Mouse (Mus musculus) lung, embryonic 15.5 days (tissue): ENCODE data around the gene Usf2. TPM values are rescaled to one million over a fixed set of nuclear protein-coding genes. Genes with fewer than 3 reads are reported as not detected.
"Not testable (repeated sequence)": the region's sequence is repeated elsewhere in the genome, so short reads cannot be mapped to it uniquely, and the experiment has no call there.

ENCODE experiments used
- ATAC-seq: fragments of 200-750 bp; cut with Nextera tagmentation; 2 replicates; pipeline ENCODE4 v1.8.0; 2017; ENCODE audit warnings: moderate number of reproducible peaks, borderline replicate concordance; ENCODE audit not compliant: low FRiP score, low TSS enrichment; ENCODE audit errors: extremely low read depth
- H3K27ac ChIP-seq: fragments of 300-500 bp; sonication (generic); 2 replicates; pipeline ENCODE4 v1.5.1; 2015; ENCODE audit warnings: moderate library complexity, mild to moderate bottlenecking, inconsistent platforms
- H3K27me3 ChIP-seq: fragments of 300-500 bp; sonication (generic); 2 replicates; pipeline ENCODE4 v1.6.1; 2015; ENCODE audit warnings: inconsistent platforms
- H3K36me3 ChIP-seq: fragments of 300-500 bp; sonication (generic); 2 replicates; pipeline ENCODE4 v1.6.1; 2015; ENCODE audit warnings: inconsistent platforms
- H3K4me1 ChIP-seq: fragments of 300-500 bp; sonication (generic); 2 replicates; pipeline ENCODE4 v1.6.1; 2015; ENCODE audit warnings: inconsistent platforms
- H3K4me2 ChIP-seq: fragments of 300-500 bp; sonication (generic); 2 replicates; pipeline ENCODE4 v1.6.1; 2015; ENCODE audit warnings: inconsistent platforms, mild to moderate bottlenecking, moderate library complexity
- H3K4me3 ChIP-seq: fragments of 300-500 bp; sonication (generic); 2 replicates; pipeline ENCODE4 v1.5.1; 2015; ENCODE audit warnings: mild to moderate bottlenecking, inconsistent platforms
- H3K9ac ChIP-seq: fragments of 300-500 bp; sonication (generic); 2 replicates; pipeline ENCODE4 v1.6.1; 2015; ENCODE audit warnings: inconsistent platforms
- H3K9me3 ChIP-seq: fragments of 300-500 bp; sonication (generic); 2 replicates; pipeline ENCODE4 v1.6.1; 2016; ENCODE audit warnings: inconsistent platforms
- WGBS: fragments of 180-500 bp; shearing (Covaris S2); methylation state at CpG from one replicate; pipeline ENCODE4 v1.1.7; 2015; 5-methylcytosine and 5-hydroxymethylcytosine counted together
- polyA plus RNA-seq: library from polyadenylated mRNA; unstranded; fragments of >200 nt; fragmentation: Nextera tagmentation; extraction: Ambion mirVana; gene quantifications from 2 replicates; pipeline ENCODE4 v1.2.1, GENCODE M21; 2015

The Usf2 gene
- polyA plus RNA-seq, 1 experiment from 2014 or later = 25.6 TPM

- no peaks in the 10 kb centered on the region for H3K9me3 ChIP-seq
- no peaks in the 10 kb centered on the region for H3K27me3 ChIP-seq
- H3K9ac ChIP-seq = no peak within 1 kb of the TSS
- no peak for ATAC-seq
- H3K27ac ChIP-seq = no peak within 1 kb of the TSS
- H3K4me1 ChIP-seq = no peaks in the 10 kb centered on the region
- H3K4me3 ChIP-seq = no peak within 1 kb of the TSS
- H3K4me2 ChIP-seq = no peak within 1 kb of the TSS
- 57% methylated on average over 9 of the region's 9 CpGs for WGBS
- H3K36me3 ChIP-seq = peaks cover 6% of the 10 kb centered on the region
Observed at GRCm38 (mm10) chr7:30943909-30944635, 12.5 kb downstream of the Usf2 start, which contains the start of gene Hamp. Hamp (minus strand) TSS chr7:30944032.

DNA sequence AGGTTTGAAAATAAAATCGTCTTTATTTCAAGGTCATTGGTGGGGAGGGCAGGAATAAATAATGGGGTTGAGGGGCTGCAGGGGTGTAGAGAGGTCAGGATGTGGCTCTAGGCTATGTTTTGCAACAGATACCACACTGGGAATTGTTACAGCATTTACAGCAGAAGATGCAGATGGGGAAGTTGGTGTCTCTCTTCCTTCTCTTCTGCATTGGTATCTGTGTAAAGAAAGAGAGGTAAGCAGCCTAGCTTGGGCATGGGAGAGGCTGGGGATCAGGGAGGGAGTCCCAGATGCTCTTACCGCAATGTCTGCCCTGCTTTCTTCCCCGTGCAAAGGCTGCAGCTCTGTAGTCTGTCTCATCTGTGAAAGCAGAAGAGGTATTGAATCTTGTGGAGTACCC, 14.2 kb downstream of the Usf2 start:
- not testable (repeated sequence) for H3K4me2 ChIP-seq, H3K4me1 ChIP-seq, ATAC-seq, H3K4me3 ChIP-seq, H3K36me3 ChIP-seq, H3K27me3 ChIP-seq, H3K27ac ChIP-seq, H3K9me3 ChIP-seq, H3K9ac ChIP-seq
- WGBS = 40% methylated on average over 3 of the region's 3 CpGs

DNA sequence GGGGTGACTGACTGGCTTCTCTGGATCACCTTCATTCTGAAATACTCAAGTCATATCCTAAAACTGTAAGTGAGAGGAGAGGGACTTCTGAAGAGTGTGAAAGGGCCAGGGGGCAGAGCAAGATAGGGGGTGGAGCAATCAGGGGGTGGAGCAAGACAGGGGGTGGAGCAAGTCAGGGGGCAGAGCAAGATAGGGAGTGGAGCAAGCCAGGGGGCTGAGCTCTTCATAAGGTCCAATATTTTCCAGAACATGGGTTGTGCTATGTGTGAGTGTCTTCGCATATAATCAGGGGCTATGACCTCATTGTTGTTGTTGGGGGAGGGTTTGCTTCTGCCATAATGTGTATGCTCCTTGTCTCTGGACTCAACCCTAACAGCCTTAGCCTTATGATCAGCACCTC, 16.5 kb downstream of the Usf2 start:
- not testable (repeated sequence) for H3K9ac ChIP-seq, H3K27ac ChIP-seq, H3K27me3 ChIP-seq, H3K9me3 ChIP-seq, H3K4me2 ChIP-seq, H3K4me1 ChIP-seq, H3K4me3 ChIP-seq, H3K36me3 ChIP-seq, ATAC-seq
- 85% methylated on average over 1 of the region's 1 CpGs for WGBS

GRCm38 (mm10) chr7:30935422-30936099, 21.0 kb downstream of the Usf2 start:
- not testable (repeated sequence) for H3K36me3 ChIP-seq, H3K27me3 ChIP-seq, H3K4me1 ChIP-seq, H3K27ac ChIP-seq, H3K4me3 ChIP-seq, H3K4me2 ChIP-seq, H3K9ac ChIP-seq, H3K9me3 ChIP-seq, ATAC-seq
- 65% methylated on average over 6 of the region's 6 CpGs for whole genome bisulfite sequencing

DNA sequence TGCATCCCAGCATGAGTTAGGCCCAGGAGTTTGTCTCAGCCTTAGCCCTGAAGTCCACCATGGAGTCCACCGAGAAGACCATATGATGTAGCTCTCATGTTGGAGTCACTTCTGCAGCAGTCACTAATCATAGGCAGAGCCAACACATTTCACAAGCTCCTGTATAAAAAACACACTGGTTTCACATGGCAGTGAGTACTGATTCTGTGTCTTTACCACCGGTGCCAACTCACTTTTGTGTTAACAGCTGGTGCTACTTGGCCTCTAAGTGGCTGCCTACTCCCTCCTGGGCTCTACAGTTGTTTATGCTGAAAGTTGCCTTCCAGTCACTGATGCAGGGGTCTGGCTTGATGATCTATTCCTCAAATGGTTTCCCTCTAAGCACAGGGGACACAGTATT, 32.0 kb downstream of the Usf2 start, which contains the start of gene Hamp2:
Gene Hamp2, minus strand, starts transcription at position 101 of the 400 bp plus-strand sequence.
- H3K27ac ChIP-seq, H3K36me3 ChIP-seq: not testable (repeated sequence)
- 73% methylated on average over 2 of the region's 2 CpGs for WGBS

DNA sequence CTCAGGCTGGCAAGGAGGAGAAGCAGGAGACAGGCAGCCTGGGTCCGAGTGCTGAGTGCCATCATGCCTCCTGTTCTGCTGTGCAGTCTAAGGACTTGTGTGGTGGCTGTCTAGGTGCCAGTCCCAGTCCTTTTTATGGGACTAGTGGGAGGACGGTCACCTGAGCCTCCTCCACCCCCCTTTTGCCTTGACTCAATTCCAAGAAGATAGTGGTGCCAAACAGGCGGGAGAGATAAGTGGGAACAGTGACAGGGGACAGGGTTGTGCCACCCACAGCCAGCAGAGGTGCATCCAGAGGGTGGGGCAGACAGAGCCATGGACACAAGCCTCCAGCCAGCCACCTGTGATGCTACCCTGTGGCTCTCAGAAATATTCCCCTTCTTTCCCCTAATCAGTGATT, 32.5 kb downstream of the Usf2 start:
- no peak overlapping the region for H3K4me2 ChIP-seq
- H3K9ac ChIP-seq = no peak overlapping the region
- no peaks in the 10 kb centered on the region for H3K4me1 ChIP-seq
- H3K27me3 ChIP-seq = no peaks in the 10 kb centered on the region
- H3K4me3 ChIP-seq = no peak overlapping the region
- H3K27ac ChIP-seq = no peak overlapping the region
- ATAC-seq = no peak
- H3K9me3 ChIP-seq = no peaks in the 10 kb centered on the region
- H3K36me3 ChIP-seq = no peaks in the 10 kb centered on the region
- WGBS = 45% methylated on average over 3 of the region's 3 CpGs

More for the DNA sequence above, 32.0 kb downstream of the Usf2 start, which contains the start of gene Hamp2:
- not testable (repeated sequence) for H3K4me3 ChIP-seq, ATAC-seq, H3K4me2 ChIP-seq, H3K9me3 ChIP-seq, H3K27me3 ChIP-seq, H3K4me1 ChIP-seq, H3K9ac ChIP-seq

DNA sequence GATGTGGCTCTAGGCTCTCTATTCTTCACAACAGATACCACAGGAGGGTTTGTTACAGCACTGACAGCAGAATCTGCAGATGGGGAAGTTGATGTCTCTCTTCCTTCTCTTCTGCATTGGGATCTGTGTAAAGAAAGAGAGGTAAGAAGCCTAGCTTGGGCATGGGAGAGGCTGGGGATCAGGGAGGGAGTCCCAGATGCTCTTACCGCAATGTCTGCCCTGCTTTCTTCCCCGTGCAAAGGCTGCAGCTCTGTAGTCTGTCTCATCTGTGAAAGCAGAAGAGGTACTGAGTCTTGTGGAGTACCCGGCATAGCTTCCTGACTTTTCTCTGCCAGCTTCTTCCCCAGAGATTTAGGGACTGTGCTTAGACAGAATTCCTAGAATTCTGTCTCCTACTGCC, 34.1 kb downstream of the Usf2 start:
- H3K9me3 ChIP-seq, H3K4me1 ChIP-seq, H3K27me3 ChIP-seq, H3K4me3 ChIP-seq, H3K4me2 ChIP-seq, H3K27ac ChIP-seq, H3K9ac ChIP-seq, H3K36me3 ChIP-seq, ATAC-seq: not testable (repeated sequence)
- 40% methylated on average over 3 of the region's 3 CpGs for WGBS

DNA sequence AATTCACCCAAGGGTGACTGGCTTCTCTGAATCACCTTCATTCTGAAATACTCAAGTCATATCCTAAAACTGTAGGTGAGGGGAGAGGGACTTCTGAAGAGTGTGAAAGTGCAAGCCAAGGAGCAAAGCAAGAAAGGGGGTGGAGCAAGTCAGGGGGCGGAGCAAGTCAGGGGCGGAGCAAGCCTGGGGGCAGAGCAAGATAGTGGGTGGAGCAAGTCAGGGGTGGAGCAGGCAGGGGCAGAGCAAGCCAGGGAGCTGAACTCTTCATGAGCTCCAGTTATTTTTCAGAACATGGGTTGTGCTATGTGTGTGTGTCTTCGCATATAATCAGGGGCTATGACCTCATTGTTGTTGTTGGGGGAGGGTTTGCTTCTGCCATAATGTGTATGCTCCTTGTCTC, 36.4 kb downstream of the Usf2 start:
- Histone ChIP-seq H3K27ac (no peak overlapping the region), H3K9ac (no peak overlapping the region), H3K4me2 (no peak overlapping the region), H3K36me3 (no peaks in the 10 kb centered on the region), H3K27me3 (no peaks in the 10 kb centered on the region), H3K9me3 (no peaks in the 10 kb centered on the region), H3K4me1 (no peaks in the 10 kb centered on the region), H3K4me3 (no peak overlapping the region)
- 0 out of 2 replicates have a peak, but pooled peaks have one; percentile 42 for ATAC-seq
- 67% methylated on average over 3 of the region's 3 CpGs for WGBS

- WGBS = 37% methylated on average over 4 of the region's 4 CpGs
- no peaks in the 10 kb centered on the region for H3K27me3 ChIP-seq
- no peaks in the 10 kb centered on the region for H3K36me3 ChIP-seq
- H3K4me1 ChIP-seq = no peaks in the 10 kb centered on the region
- H3K4me3 ChIP-seq = no peak overlapping the region
- no peak overlapping the region for H3K9ac ChIP-seq
- H3K4me2 ChIP-seq = no peak overlapping the region
- no peak for ATAC-seq
- H3K27ac ChIP-seq = no peak overlapping the region
- H3K9me3 ChIP-seq = no peaks in the 10 kb centered on the region
Observed at GRCm38 (mm10) chr7:30917219-30917618, 39.4 kb downstream of the Usf2 start.

GRCm38 (mm10) chr7:30916713-30917112, 39.9 kb downstream of the Usf2 start:
- H3K27ac ChIP-seq = no peak overlapping the region
- no peaks in the 10 kb centered on the region for H3K9me3 ChIP-seq
- H3K36me3 ChIP-seq = no peaks in the 10 kb centered on the region
- no peaks in the 10 kb centered on the region for H3K27me3 ChIP-seq
- ATAC-seq = no peak
- no peak overlapping the region for H3K9ac ChIP-seq
- no peak overlapping the region for H3K4me2 ChIP-seq
- no peaks in the 10 kb centered on the region for H3K4me1 ChIP-seq
- no peak overlapping the region for H3K4me3 ChIP-seq
- WGBS = 30% methylated on average over 6 of the region's 6 CpGs

DNA sequence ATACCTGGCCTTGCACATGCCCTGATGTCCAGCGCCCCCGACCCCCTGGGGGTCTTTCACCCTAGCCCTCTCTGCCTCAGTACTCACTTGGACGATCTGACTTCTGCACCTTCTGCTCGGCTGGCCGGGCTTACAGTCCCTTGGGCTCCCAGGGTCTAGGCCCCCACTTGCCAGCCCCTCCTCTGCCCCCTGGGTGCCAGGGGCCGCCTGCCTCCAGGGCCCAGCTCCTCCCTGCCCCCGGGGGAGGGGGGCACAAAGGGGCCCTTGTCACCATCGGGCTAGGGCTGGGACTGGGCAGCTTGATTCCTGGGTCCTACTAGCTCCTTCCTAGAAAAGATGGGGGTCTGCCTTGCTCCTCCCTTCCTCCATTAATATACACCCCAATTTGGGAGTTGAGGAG, 41.9 kb downstream of the Usf2 start, which contains the start of gene Mag:
Gene Mag, minus strand, starts transcription at position 142 of the 400 bp plus-strand sequence.
- Histone ChIP-seq H3K4me2 (no peak within 1 kb of the TSS), H3K9ac (no peak within 1 kb of the TSS), H3K4me3 (no peak within 1 kb of the TSS), H3K4me1 (no peaks in the 10 kb centered on the region), H3K27ac (no peak within 1 kb of the TSS), H3K36me3 (no peaks in the 10 kb centered on the region), H3K27me3 (no peaks in the 10 kb centered on the region), H3K9me3 (no peaks in the 10 kb centered on the region)
- 69% methylated on average over 8 of the region's 8 CpGs for WGBS
- no peak for ATAC-seq

GRCm38 (mm10) chr7:30909773-30910172, 46.8 kb downstream of the Usf2 start:
- Histone ChIP-seq H3K4me2 (no peak overlapping the region), H3K36me3 (no peaks in the 10 kb centered on the region), H3K9ac (no peak overlapping the region), H3K27ac (no peak overlapping the region), H3K9me3 (no peaks in the 10 kb centered on the region), H3K4me3 (no peak overlapping the region), H3K4me1 (peaks cover 9% of the 10 kb centered on the region), H3K27me3 (peaks cover 5% of the 10 kb centered on the region; the same call in 1 of the 2 replicates)
- 75% methylated on average over 6 of the region's 6 CpGs for WGBS
- ATAC-seq = no peak
